Mouse (Mus musculus): ENCODE data around the gene Pcdh7. TPM values are rescaled to one million over a fixed set of nuclear protein-coding genes. Genes with fewer than 3 reads are reported as not detected.
"Not testable (repeated sequence)": the region's sequence is repeated elsewhere in the genome, so short reads cannot be mapped to it uniquely, and the experiment has no call there.

Pcdh7 gene
- polyA plus RNA-seq, 1 experiment from 2014 or later = 5.8 TPM

- 84% methylated on average over 3 of the region's 3 CpGs for WGBS
These were observed 398.3 kb downstream of the Pcdh7 start for GRCm38 (mm10) chr5:58116096-58116495.

GRCm38 (mm10) chr5:58117896-58118295 lies 400.1 kb downstream of the Pcdh7 start:
- no peaks in the 10 kb centered on the region for H3K4me1 ChIP-seq (replicated peaks)
- WGBS = 75% methylated on average over 3 of the region's 3 CpGs
- no peak overlapping the region for H3K4me3 ChIP-seq (replicated peaks)
- ATAC-seq = no peak
- H3K27me3 ChIP-seq (replicated peaks) = no peaks in the 10 kb centered on the region
- no peak overlapping the region for H3K4me2 ChIP-seq (replicated peaks)
- H3K36me3 ChIP-seq = no peaks in the 10 kb centered on the region
- H3K9ac ChIP-seq = no peak overlapping the region
- no peak overlapping the region for H3K27ac ChIP-seq
- H3K9me3 ChIP-seq = no peaks in the 10 kb centered on the region

More at GRCm38 (mm10) chr5:58116096-58116495, 398.3 kb downstream of the Pcdh7 start:
- no peak overlapping the region for H3K9ac ChIP-seq
- no peaks in the 10 kb centered on the region for H3K9me3 ChIP-seq
- no peaks in the 10 kb centered on the region for H3K27me3 ChIP-seq (replicated peaks)
- H3K4me1 ChIP-seq (replicated peaks) = no peaks in the 10 kb centered on the region
- H3K4me3 ChIP-seq (replicated peaks) = no peak overlapping the region
- no peaks in the 10 kb centered on the region for H3K36me3 ChIP-seq
- no peak for ATAC-seq
- no peak overlapping the region for H3K4me2 ChIP-seq (replicated peaks)
- H3K27ac ChIP-seq = no peak overlapping the region

GRCm38 (mm10) chr5:58118930-58119611 lies 401.3 kb downstream of the Pcdh7 start:
- no peak overlapping the region for H3K4me3 ChIP-seq (replicated peaks)
- no peaks in the 10 kb centered on the region for H3K27me3 ChIP-seq (replicated peaks)
- no peaks in the 10 kb centered on the region for H3K4me1 ChIP-seq (replicated peaks)
- WGBS = 35% methylated on average over 3 of the region's 3 CpGs
- H3K9me3 ChIP-seq = no peaks in the 10 kb centered on the region
- no peak for ATAC-seq
- no peak overlapping the region for H3K4me2 ChIP-seq (replicated peaks)
- H3K9ac ChIP-seq = no peak overlapping the region
- no peaks in the 10 kb centered on the region for H3K36me3 ChIP-seq
- H3K27ac ChIP-seq = no peak overlapping the region

DNA sequence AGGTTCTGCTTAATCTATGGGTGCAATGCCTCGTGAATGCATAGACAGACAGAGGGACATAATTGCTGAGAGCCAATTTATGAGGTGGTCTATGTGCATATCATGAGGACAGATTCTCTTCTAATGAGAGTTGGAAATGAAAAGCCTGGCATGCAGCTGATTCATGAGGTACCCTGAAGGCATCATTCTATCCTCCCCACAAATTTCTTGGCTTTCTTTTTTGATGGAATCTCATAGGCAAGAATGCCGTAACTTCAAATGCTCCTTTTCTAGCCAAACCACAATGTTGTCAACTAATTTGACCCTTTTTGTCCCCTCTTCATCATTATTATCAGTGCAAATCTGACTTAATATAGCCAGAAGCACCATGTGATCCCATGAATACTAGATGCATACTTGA lies 426.1 kb downstream of the Pcdh7 start:
- Histone ChIP-seq H3K9me3 (no peaks in the 10 kb centered on the region), H3K27ac (no peak overlapping the region), H3K9ac (no peak overlapping the region), H3K36me3 (no peaks in the 10 kb centered on the region), H3K4me2 (replicated peaks) (no peak overlapping the region), H3K4me3 (replicated peaks) (no peak overlapping the region), H3K27me3 (replicated peaks) (no peaks in the 10 kb centered on the region), H3K4me1 (replicated peaks) (no peaks in the 10 kb centered on the region)
- ATAC-seq = no peak
- 75% methylated on average over 2 of the region's 2 CpGs for WGBS

DNA sequence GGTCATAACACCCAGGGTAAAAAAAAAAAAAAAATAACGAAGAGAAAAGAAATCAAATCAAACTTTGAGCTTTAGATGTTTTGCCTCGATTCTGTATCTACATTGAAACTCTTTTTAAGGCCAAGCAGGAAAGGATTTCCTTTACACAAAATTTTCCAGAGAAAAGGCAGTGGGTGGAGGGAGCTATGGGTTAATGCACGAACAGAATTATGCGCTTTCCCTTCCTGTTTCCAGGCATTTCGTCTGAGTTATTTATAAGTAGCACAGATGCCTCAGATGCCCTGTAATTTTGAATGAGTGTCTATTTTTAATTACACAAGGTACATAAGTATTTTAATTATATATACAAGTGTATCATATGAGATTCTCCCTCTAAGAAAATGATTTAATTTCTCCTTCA lies 436.2 kb downstream of the Pcdh7 start:
- WGBS = 75% methylated on average over 5 of the region's 5 CpGs
- Histone ChIP-seq H3K27ac (no peak overlapping the region), H3K36me3 (no peaks in the 10 kb centered on the region), H3K9me3 (no peaks in the 10 kb centered on the region), H3K4me3 (replicated peaks) (no peak overlapping the region), H3K4me1 (replicated peaks) (no peaks in the 10 kb centered on the region), H3K4me2 (replicated peaks) (no peak overlapping the region), H3K27me3 (replicated peaks) (no peaks in the 10 kb centered on the region), H3K9ac (no peak overlapping the region)
- ATAC-seq = no peak

DNA sequence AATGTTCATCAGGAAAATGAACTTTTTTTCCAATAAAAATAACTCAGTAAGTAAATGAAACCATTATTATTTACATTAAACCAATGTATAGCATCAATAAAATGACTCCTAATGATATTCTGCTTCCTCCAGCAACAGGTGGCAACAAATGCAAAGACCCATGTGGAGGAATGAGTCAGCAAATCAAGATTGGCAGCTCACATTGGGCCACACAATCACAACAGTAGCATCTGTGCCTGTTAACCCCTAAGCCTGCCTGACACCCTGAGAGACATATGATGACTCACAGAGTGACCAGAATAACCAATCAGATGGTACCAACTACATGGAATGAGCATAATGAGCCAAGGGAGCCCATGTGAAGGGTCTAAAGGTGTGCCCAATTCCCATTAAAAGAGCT lies 454.5 kb downstream of the Pcdh7 start:
- H3K4me2 ChIP-seq (replicated peaks) = no peak overlapping the region
- H3K9ac ChIP-seq = no peak overlapping the region
- H3K27ac ChIP-seq = no peak overlapping the region
- H3K36me3 ChIP-seq = no peaks in the 10 kb centered on the region
- no peaks in the 10 kb centered on the region for H3K27me3 ChIP-seq (replicated peaks)
- no peak overlapping the region for H3K4me3 ChIP-seq (replicated peaks)
- no peaks in the 10 kb centered on the region for H3K4me1 ChIP-seq (replicated peaks)
- no peak for ATAC-seq
- H3K9me3 ChIP-seq = no peaks in the 10 kb centered on the region

DNA sequence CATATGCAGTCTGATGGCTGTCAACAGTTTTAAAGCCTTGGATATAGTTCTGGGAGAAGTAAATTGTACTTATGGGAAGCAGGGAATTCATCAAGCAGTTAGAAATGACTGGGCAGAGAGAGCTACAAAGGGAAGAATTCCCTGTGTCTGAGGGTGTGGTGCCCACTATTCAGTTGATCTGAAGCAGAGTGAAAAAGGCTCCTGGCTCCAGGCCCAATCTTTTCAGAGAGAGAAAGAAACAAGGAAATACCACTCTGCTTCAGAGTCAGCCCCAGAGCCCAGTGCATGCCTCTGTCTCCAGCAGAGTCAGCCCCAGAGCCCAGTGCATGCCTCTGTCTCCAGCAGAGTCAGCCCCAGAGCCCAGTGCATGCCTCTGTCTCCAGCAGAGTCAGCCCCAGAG lies 456.6 kb downstream of the Pcdh7 start:
- H3K27me3 ChIP-seq (replicated peaks); H3K4me2 ChIP-seq (replicated peaks); H3K9me3 ChIP-seq; ATAC-seq; H3K4me3 ChIP-seq (replicated peaks); H3K36me3 ChIP-seq; H3K9ac ChIP-seq; H3K27ac ChIP-seq; H3K4me1 ChIP-seq (replicated peaks): not testable (repeated sequence)

DNA sequence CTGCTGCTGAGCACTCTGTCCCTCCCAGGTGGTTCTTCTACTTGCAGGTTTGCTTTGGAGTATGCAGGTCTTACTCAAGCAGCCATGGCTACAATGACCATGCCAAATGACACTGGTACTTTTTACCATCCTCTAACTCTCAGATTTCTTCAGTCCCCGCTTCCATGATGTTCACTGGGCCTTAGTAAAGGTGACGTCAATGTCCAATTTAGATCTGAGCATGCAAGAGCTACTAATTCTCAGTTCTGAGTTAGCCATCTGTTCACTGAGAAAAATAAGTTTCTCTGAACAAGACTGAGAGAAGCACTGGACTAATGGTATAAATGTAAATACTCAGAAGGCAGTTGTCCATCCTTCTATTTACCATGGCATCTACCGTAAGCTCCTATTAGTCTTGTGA lies 457.8 kb downstream of the Pcdh7 start:
- H3K4me3 ChIP-seq (replicated peaks) = no peak overlapping the region
- H3K9me3 ChIP-seq = no peaks in the 10 kb centered on the region
- H3K4me2 ChIP-seq (replicated peaks) = no peak overlapping the region
- H3K9ac ChIP-seq = no peak overlapping the region
- H3K27ac ChIP-seq = no peak overlapping the region
- no peak for ATAC-seq
- 95% methylated on average over 3 of the region's 3 CpGs for WGBS
- H3K27me3 ChIP-seq (replicated peaks) = no peaks in the 10 kb centered on the region
- H3K4me1 ChIP-seq (replicated peaks) = no peaks in the 10 kb centered on the region
- H3K36me3 ChIP-seq = no peaks in the 10 kb centered on the region
